Mouse (Mus musculus): ENCODE measurements around the gene Abca13.

- no peak for TF ChIP-seq TAL1 (conservative IDR thresholded peaks at IDR 0.05; ENCODE audit: low read depth, low read length)
- no peak for TF ChIP-seq CTCF (IDR thresholded peaks at IDR 0.05; ENCODE audit: low read depth, low read length)
These were observed 244.9 kb downstream of the Abca13 start for GRCm38 (mm10) chr11:9436617-9437016.

Measured in G1E (cell line).